Mouse (Mus musculus) induced T-regulatory cell, adult 2 months (primary cell): Measurements from ENCODE around the gene Lhx2.

Source experiments
- DNase-seq: peaks from one replicate; pipeline ENCODE4 v3.0.0-alpha.2; 2012; ENCODE audit warnings: low read depth

Lhx2 gene

GRCm38 (mm10) chr2:38346881-38347764 lies 8.0 kb downstream of the Lhx2 start:
- DNase-seq = no peak

- DNase-seq = peak; percentile 50
These were observed 8.9 kb downstream of the Lhx2 start for GRCm38 (mm10) chr2:38347811-38348551.

GRCm38 (mm10) chr2:38348660-38349420 lies 9.8 kb downstream of the Lhx2 start:
- DNase-seq = no peak

- peak; percentile 18 for DNase-seq
These were observed 10.6 kb downstream of the Lhx2 start for GRCm38 (mm10) chr2:38349447-38350350.

GRCm38 (mm10) chr2:38350386-38350785 lies 11.3 kb downstream of the Lhx2 start:
- peak; percentile 27 for DNase-seq

- peak; percentile 77 for DNase-seq
These were observed 11.7 kb downstream of the Lhx2 start for GRCm38 (mm10) chr2:38350796-38351195.

- DNase-seq = peak; percentile 31
These were observed 12.7 kb downstream of the Lhx2 start for GRCm38 (mm10) chr2:38351641-38352320.

GRCm38 (mm10) chr2:38352321-38353007 lies 13.4 kb downstream of the Lhx2 start:
- DNase-seq = no peak

GRCm38 (mm10) chr2:38353008-38353379 lies 13.9 kb downstream of the Lhx2 start:
- DNase-seq = no peak

GRCm38 (mm10) chr2:38353664-38354063 lies 14.6 kb downstream of the Lhx2 start:
- no peak for DNase-seq

- DNase-seq = no peak
These were observed 15.2 kb downstream of the Lhx2 start for GRCm38 (mm10) chr2:38354179-38354716.

GRCm38 (mm10) chr2:38354717-38355510 lies 15.8 kb downstream of the Lhx2 start:
- DNase-seq = no peak

GRCm38 (mm10) chr2:38355731-38356427 lies 16.8 kb downstream of the Lhx2 start:
- peak; percentile 26 for DNase-seq

GRCm38 (mm10) chr2:38356428-38357260 lies 17.6 kb downstream of the Lhx2 start:
- DNase-seq = peak; percentile 22

GRCm38 (mm10) chr2:38357294-38358246 lies 18.5 kb downstream of the Lhx2 start:
- DNase-seq = no peak

GRCm38 (mm10) chr2:38358611-38359010 lies 19.5 kb downstream of the Lhx2 start:
- no peak for DNase-seq
